Mouse (Mus musculus) heart, postnatal 0 days (tissue): ENCODE results near the gene Tmem174.

Experiments
- CTCF ChIP-seq: IDR thresholded peaks from 2 replicates; pipeline ENCODE4 v1.5.1; 2016; ENCODE audit warnings: antibody characterized with exemption, control low read depth, low read depth
- EP300 ChIP-seq: IDR thresholded peaks from 2 replicates; pipeline ENCODE4 v1.6.1; 2016; ENCODE audit warnings: antibody characterized with exemption, low read depth

GRCm38 (mm10) chr13:98680470-98681060 lies 43.4 kb upstream of the Tmem174 start:
- TF ChIP-seq CTCF (no peak), EP300 (no peak)
